Mouse (Mus musculus) embryonic facial prominence, embryonic 10.5 days (tissue): Measurements from ENCODE around the gene Olfr202. TPM values are rescaled to one million over a fixed set of nuclear protein-coding genes. Genes with fewer than 3 reads are reported as not detected.
"Not testable (repeated sequence)": the region's sequence is repeated elsewhere in the genome, so short reads cannot be mapped to it uniquely, and the experiment has no call there.

Experiments used
- DNase-seq: peaks from one replicate; pipeline ENCODE4 v3.0.0-alpha.2; 2017; ENCODE audit warnings: low spot score
- H3K27ac ChIP-seq: fragments of 300-500 bp; sonication (generic); replicated peaks from 2 replicates; pipeline ENCODE4 v1.5.1; 2016; ENCODE audit warnings: mild to moderate bottlenecking
- H3K27me3 ChIP-seq: fragments of 300-500 bp; sonication (generic); replicated peaks from 2 replicates; pipeline ENCODE4 v1.6.1; 2016; ENCODE audit warnings: low read depth, mild to moderate bottlenecking; ENCODE audit not compliant: poor library complexity, severe bottlenecking
- H3K36me3 ChIP-seq: fragments of 300-500 bp; sonication (generic); replicated peaks from 2 replicates; pipeline ENCODE4 v1.6.1; 2016; ENCODE audit warnings: mild to moderate bottlenecking, moderate library complexity
- H3K4me1 ChIP-seq: fragments of 300-500 bp; sonication (generic); 2 replicates; pipeline ENCODE4 v1.6.1; 2016
- H3K4me3 ChIP-seq: fragments of 300-500 bp; sonication (generic); 2 replicates; pipeline ENCODE4 v1.5.1; 2016; ENCODE audit warnings: mild to moderate bottlenecking, moderate library complexity
- H3K9me3 ChIP-seq: fragments of 300-500 bp; sonication (generic); 2 replicates; pipeline ENCODE4 v1.6.1; 2016; ENCODE audit warnings: mild to moderate bottlenecking
- WGBS: fragments of 180-500 bp; shearing (Covaris S2); methylation state at CpG from one replicate; pipeline ENCODE4 v1.1.7; 2016; 5-methylcytosine and 5-hydroxymethylcytosine counted together
- polyA plus RNA-seq: library from polyadenylated mRNA; unstranded; fragments of >200 nt; fragmentation: Nextera tagmentation; extraction: Ambion mirVana; gene quantifications from 2 replicates; pipeline ENCODE4 v1.2.1, GENCODE M21; 2016

Gene Olfr202
- not detected in 2 replicates for polyA plus RNA-seq

- Histone ChIP-seq H3K27me3 (no peaks in the 10 kb centered on the region), H3K27ac (no peak within 1 kb of the TSS), H3K36me3 (no peaks in the 10 kb centered on the region), H3K4me3 (no peak within 1 kb of the TSS), H3K9me3 (no peaks in the 10 kb centered on the region), H3K4me1 (no peaks in the 10 kb centered on the region)
- no peak for DNase-seq
- 92% methylated on average over 1 of the region's 1 CpGs for WGBS
These were observed at the start of gene Olfr202 for GRCm38 (mm10) chr16:59286693-59287092. Gene Olfr202, minus strand, starts transcription at chr16:59286793.

GRCm38 (mm10) chr16:59331038-59331437, 44.4 kb upstream of the Olfr202 start, which contains the start of gene Olfr205:
Gene Olfr205, minus strand, starts transcription at chr16:59331138.
- Histone ChIP-seq H3K36me3 (no peaks in the 10 kb centered on the region), H3K4me1 (no peaks in the 10 kb centered on the region), H3K4me3 (no peak within 1 kb of the TSS), H3K27ac (no peak within 1 kb of the TSS), H3K27me3 (no peaks in the 10 kb centered on the region), H3K9me3 (0 out of 2 replicates have a peak, but pooled peaks cover 3% of the 10 kb centered on the region)
- no peak for DNase-seq

DNA sequence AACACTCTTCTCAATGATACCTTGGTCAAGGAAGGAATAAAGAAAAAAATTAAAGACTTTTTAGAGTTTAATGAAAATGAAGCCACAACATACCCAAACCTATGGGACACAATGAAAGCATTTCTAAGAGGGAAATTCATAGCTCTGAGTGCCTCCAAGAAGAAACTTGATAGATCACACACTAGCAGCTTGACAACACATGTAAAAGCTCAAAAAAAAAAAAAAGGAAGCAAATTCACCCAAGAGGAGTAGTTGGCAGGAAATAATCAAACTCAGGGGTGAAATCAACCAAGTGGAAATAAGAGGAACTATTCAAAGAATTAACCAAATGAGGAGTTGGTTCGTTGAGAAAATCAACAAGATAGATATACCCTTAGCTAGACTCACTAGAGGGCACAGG, 36.7 kb upstream of the Olfr202 start:
- H3K9me3 ChIP-seq, H3K4me3 ChIP-seq, H3K36me3 ChIP-seq, H3K27ac ChIP-seq, H3K4me1 ChIP-seq, DNase-seq, H3K27me3 ChIP-seq: not testable (repeated sequence)
- 68% methylated on average over 1 of the region's 1 CpGs for WGBS

DNA sequence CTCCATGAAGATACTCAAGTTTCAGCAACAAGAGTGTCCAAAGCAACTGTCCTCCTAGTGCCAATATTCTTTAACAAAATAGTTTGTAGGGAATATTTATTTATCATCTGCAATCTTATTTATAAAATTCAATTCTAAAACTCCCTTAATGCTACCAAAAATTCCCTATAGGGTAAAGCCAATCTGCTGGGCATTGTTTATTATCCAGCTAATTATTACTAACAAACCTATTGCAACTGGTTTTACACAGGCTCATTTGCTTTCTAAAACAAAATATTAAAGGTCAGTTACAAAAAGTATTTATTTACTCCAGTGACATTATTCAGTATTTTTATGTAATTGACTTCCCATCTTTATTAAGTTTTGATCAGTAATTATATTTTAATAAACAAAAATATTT, 31.6 kb upstream of the Olfr202 start, which contains the start of gene Olfr204:
TSS of gene Olfr204 (minus strand) at position 101 of the 400 bp plus-strand sequence.
- Histone ChIP-seq H3K27ac (no peak within 1 kb of the TSS), H3K9me3 (no peaks in the 10 kb centered on the region), H3K4me3 (no peak within 1 kb of the TSS), H3K27me3 (no peaks in the 10 kb centered on the region), H3K4me1 (no peaks in the 10 kb centered on the region), H3K36me3 (no peaks in the 10 kb centered on the region)
- no peak for DNase-seq

DNA sequence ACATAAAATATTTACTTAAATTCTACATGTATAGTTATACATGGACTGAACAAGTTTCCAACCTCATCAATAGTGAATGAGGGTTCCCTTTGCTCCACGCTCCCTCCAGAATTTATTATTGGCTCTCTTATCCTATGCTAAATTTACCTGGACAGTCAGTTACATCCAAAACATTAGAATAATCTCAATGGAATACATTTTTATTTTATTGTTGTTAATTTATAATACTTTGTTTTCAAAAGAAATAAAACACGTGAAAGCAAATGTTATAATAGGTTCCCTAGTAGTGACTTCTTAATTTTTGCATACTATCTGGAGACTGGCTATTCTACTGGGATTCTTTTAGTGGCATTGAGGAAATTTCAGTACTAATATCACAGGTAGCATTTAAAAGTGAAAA, 12.0 kb upstream of the Olfr202 start, which contains the start of gene Olfr203:
TSS of gene Olfr203 (plus strand) at position 301 of the 400 bp plus-strand sequence.
- H3K27ac ChIP-seq: no peak within 1 kb of the TSS
- 82% methylated on average over 2 of the region's 2 CpGs for WGBS
- no peak for DNase-seq

DNA sequence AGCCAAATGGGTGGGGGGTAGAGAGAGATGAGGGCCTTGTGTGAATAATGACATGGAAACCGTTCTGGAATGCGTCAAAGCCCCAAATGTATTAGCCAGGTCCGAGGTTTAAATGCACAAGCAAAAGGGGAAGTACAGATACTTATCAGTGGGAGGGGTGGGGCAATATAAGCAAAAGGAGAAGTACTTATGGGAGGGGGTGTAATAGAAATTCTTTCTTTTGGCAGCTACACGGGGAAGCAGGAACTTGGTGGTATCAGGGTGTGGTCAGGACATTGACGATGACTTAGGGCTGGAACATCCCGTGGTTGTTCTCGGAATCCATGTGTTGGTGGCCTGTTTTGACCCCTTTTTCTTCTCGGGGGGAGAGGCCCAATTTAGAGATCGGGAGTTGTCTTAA, 983 bp upstream of the Olfr202 start:
- H3K36me3 ChIP-seq, H3K4me3 ChIP-seq, H3K4me1 ChIP-seq, DNase-seq, H3K9me3 ChIP-seq, H3K27ac ChIP-seq, H3K27me3 ChIP-seq: not testable (repeated sequence)
- WGBS: 86% methylated on average over 9 of the region's 9 CpGs

More for the DNA sequence above, 12.0 kb upstream of the Olfr202 start, which contains the start of gene Olfr203:
- Histone ChIP-seq H3K27me3 (no peaks in the 10 kb centered on the region), H3K4me3 (no peak within 1 kb of the TSS), H3K36me3 (no peaks in the 10 kb centered on the region), H3K9me3 (no peaks in the 10 kb centered on the region), H3K4me1 (no peaks in the 10 kb centered on the region)

GRCm38 (mm10) chr16:59283476-59283875, 3.1 kb downstream of the Olfr202 start:
- H3K36me3 ChIP-seq: no peaks in the 10 kb centered on the region
- H3K27me3 ChIP-seq: no peaks in the 10 kb centered on the region
- H3K4me1 ChIP-seq: no peaks in the 10 kb centered on the region
- no peak for DNase-seq
- no peak overlapping the region for H3K4me3 ChIP-seq
- WGBS: 73% methylated on average over 1 of the region's 1 CpGs
- H3K9me3 ChIP-seq: no peaks in the 10 kb centered on the region
- H3K27ac ChIP-seq: no peak overlapping the region

- no peak overlapping the region for H3K4me3 ChIP-seq
- H3K27me3 ChIP-seq: no peaks in the 10 kb centered on the region
- H3K27ac ChIP-seq: no peak overlapping the region
- no peaks in the 10 kb centered on the region for H3K4me1 ChIP-seq
- H3K36me3 ChIP-seq: no peaks in the 10 kb centered on the region
- no peaks in the 10 kb centered on the region for H3K9me3 ChIP-seq
- 83% methylated on average over 3 of the region's 3 CpGs for WGBS
- DNase-seq: no peak
These were observed 6.1 kb downstream of the Olfr202 start for GRCm38 (mm10) chr16:59280542-59280941.

DNA sequence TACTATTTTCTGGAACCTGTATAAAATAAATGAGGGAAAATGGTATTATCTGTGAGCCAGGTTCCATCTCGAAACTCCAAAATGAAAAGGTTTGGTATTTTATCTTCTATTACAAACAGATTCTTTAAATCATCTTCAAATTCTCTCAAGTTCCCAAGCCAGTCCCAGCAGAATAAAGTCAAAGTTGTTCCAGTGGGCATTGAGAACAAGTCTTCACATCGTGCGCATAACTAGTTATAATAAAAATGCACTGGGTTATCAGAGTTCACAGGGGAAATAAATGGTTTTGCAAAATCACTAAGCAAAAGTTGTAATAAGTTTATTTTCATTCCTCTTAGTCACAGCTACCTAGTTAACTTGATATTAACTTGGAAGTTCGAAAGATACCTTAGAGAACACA, 14.1 kb downstream of the Olfr202 start, which contains the start of gene Olfr201:
TSS of gene Olfr201 (minus strand) at position 101 of the 400 bp plus-strand sequence.
- not testable (repeated sequence) for H3K36me3 ChIP-seq
- WGBS: 90% methylated on average over 4 of the region's 4 CpGs

GRCm38 (mm10) chr16:59269097-59269496, 17.5 kb downstream of the Olfr202 start:
- 83% methylated on average over 4 of the region's 4 CpGs for WGBS
- H3K9me3 ChIP-seq, H3K4me3 ChIP-seq, H3K27ac ChIP-seq, H3K27me3 ChIP-seq, H3K36me3 ChIP-seq, DNase-seq, H3K4me1 ChIP-seq: not testable (repeated sequence)

More for the DNA sequence above, 14.1 kb downstream of the Olfr202 start, which contains the start of gene Olfr201:
- not testable (repeated sequence) for H3K9me3 ChIP-seq, H3K4me3 ChIP-seq, H3K27ac ChIP-seq, DNase-seq, H3K27me3 ChIP-seq, H3K4me1 ChIP-seq

DNA sequence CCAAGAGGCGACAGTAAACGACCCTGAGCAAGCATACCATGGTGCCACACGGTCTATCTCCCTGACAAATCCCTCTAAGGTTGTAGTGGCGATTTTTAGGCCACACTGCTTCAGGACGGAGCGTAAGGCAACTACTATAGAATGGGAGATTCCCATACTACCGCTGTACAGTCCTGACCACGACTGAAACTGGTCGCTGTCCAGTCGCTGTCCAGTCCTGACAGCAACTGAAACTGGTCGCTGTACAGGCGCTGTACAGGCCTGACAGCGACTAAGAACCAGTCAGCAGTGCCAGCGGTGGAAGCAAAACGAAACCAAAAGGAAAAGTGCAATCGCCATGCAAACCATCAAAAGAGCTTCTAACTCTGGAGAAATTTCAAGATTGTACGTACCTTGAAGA, 36.9 kb downstream of the Olfr202 start:
- Histone ChIP-seq H3K36me3 (no peaks in the 10 kb centered on the region), H3K9me3 (0 out of 2 replicates have a peak, but pooled peaks cover 12% of the 10 kb centered on the region), H3K27me3 (no peaks in the 10 kb centered on the region), H3K4me3 (no peak overlapping the region), H3K4me1 (no peaks in the 10 kb centered on the region), H3K27ac (no peak overlapping the region)
- 88% methylated on average over 17 of the region's 17 CpGs for WGBS
- no peak for DNase-seq
